Mouse (Mus musculus): ENCODE data around the gene Grik5.

DNA sequence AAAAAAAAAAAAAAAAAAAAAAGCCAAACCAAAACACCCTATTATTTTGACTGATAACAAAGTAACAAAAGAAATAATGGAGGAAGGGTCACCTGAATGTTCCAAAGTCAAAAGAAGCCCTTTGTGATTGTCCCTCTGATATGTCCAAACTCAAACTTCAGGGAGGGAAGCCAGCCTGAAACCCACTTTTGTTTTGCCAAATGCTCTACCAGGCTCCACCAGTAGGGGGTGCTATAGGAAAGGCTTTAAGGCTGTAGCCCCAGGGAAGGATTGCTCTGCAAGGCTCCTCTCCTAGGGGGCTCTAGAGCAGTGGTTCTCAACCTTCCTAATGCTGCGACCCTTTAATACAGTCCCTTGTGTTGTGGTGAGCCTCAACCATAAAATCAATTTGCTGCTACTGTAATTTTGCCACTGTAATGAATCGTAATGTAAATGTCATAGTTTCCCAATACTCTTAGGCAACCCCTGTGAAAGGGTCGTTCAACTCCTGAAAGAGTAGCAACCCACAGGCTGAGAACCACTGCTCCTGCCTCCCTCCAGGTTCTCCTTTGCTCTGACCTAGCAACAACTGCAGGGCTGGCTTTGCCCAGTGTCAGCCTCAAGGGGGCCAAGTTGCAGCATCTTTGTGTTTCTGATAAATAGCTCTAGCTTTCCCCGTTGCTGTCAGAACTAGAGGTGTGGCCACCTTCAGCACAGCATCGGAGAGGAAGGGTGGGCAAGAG is 42.0 kb downstream of the Grik5 start:
- TF ChIP-seq POLR2A (IDR thresholded peaks at IDR 0.05; ENCODE audit: insufficient read depth, low read depth, low read length) (no peak), CTCF (IDR thresholded peaks at IDR 0.05; ENCODE audit: insufficient read depth, low read depth, low read length) (no peak)

Measured in olfactory bulb, adult 2 months (tissue).